Mouse (Mus musculus): Measurements from ENCODE around the gene Dock3.

- no peak for TF ChIP-seq CTCF (IDR thresholded peaks at IDR 0.05; ENCODE audit: low read depth, low read length)
- no peak for TF ChIP-seq POLR2A (IDR thresholded peaks at IDR 0.05; ENCODE audit: insufficient read depth, low read length)
Observed at GRCm38 (mm10) chr9:107230991-107231538, 644 bp downstream of the Dock3 start.

Data from ES-Bruce4 (cell line).